Mouse (Mus musculus): ENCODE results near the gene Tomm40. TPM values are rescaled to one million over a fixed set of nuclear protein-coding genes. Genes with fewer than 3 reads are reported as not detected.
A peak's percentile ranks its signal among the peaks of the same experiment; 100 is the strongest.

Gene Tomm40
- polyA plus RNA-seq, 1 experiment from 2014 or later = 17.8 TPM

DNA sequence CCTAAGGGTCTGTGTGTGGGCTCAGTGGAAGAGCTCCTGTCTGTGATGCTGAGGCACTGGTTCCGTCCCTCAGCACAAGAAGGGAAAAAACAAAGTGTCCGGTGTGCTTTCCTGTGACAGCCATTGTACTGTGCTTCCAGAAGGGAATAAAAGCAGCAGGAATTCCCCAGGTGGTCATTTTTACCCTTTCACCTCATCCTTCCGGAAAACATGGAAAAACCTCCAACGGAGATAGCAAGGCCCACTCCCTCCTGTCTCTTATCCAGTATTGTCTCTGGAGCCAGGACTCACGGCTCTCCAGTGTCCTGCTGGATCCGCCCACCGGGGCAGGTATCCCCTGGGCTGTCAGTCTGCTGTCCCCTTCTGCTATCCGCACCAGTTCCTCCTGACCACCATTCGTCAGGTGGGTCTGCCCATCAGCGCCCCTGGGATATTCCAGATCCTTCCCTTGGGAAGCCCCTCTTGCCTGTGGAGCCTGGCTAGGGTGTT lies 19.0 kb upstream of the Tomm40 start:
- Histone ChIP-seq H3K27ac (no peak overlapping the region), H3K4me3 (ENCODE audit: inconsistent target) (no peak overlapping the region), H3K36me3 (ENCODE audit: inconsistent target) (no peaks in the 10 kb centered on the region), H3K79me2 (ENCODE audit: inconsistent target) (no peaks in the 10 kb centered on the region)
- WGBS (ENCODE audit: missing documents) = 90% methylated on average over 10 of the region's 10 CpGs

DNA sequence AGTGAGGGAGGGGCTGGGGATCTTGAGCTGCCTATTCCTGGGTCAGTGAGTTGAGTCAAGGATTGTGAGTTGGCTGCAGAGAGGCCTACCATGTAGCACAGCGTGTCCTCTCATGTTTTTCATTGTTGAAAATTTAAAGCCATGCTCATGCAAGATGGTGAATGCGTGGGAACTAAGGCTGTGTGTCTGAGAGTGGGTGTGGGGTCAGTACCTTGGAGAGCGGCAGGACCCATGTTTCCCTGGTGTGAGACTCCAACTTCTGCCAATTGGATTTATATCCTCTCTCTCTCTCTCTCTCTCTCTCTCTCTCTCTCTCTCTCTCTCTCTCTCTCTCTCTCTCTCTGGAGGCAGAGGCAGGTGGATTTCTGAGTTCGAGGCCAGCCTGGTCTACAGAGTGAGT lies 11.3 kb upstream of the Tomm40 start:
- Histone ChIP-seq H3K27ac (no peak overlapping the region), H3K36me3 (ENCODE audit: inconsistent target) (no peaks in the 10 kb centered on the region), H3K4me3 (ENCODE audit: inconsistent target) (no peak overlapping the region), H3K79me2 (ENCODE audit: inconsistent target) (no peaks in the 10 kb centered on the region)
- 90% methylated on average over 4 of the region's 4 CpGs for WGBS (ENCODE audit: missing documents)

DNA sequence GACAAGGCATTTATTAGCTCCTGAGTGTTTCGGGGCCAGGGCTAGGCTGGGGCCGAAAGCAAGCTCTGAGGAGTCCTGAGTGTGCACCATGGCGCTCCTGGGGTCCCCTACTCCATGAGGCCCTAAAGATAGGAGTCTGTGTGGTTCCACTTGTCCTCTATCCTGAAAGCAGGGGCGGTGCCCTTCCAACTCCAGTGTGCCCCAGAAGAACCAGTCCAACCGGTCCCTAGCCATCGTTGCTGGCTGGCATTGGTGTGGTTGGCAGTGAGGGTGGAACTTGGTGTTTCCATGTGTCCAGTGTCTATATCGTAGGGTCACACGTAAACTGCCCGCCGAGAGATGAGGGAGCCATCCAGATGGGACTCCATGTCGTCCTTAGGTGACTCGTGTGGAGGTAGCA lies 8.9 kb upstream of the Tomm40 start:
- 96% methylated on average over 12 of the region's 12 CpGs for WGBS (ENCODE audit: missing documents)
- H3K79me2 ChIP-seq (ENCODE audit: inconsistent target) = no peaks in the 10 kb centered on the region
- H3K27ac ChIP-seq = no peak overlapping the region
- H3K36me3 ChIP-seq (ENCODE audit: inconsistent target) = no peaks in the 10 kb centered on the region
- H3K4me3 ChIP-seq (ENCODE audit: inconsistent target) = no peak overlapping the region

DNA sequence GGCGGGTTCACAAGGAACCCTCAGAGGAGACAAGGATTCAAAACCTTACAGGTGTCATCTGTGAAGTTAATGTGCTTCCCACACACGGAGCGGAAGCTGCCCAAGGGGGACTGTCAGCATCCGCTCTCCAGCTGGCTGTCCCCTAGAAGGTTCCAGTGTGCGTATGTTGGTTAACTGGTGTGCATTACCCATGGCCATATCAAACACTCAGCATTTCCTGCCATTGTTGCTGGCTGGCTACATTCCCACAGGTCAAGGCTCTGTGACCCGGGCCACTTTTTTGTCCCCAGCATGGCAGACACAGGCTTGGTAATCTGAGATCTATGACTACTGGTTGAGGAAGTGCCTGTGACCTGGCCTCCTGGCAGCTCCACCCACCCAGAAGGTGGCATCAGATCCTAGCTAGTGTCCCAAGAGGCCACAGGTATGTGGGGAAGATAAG lies 7.5 kb upstream of the Tomm40 start:
- Histone ChIP-seq H3K36me3 (ENCODE audit: inconsistent target) (no peaks in the 10 kb centered on the region), H3K79me2 (ENCODE audit: inconsistent target) (no peaks in the 10 kb centered on the region), H3K27ac (no peak overlapping the region), H3K4me3 (ENCODE audit: inconsistent target) (no peak overlapping the region)
- WGBS (ENCODE audit: missing documents) = 73% methylated on average over 6 of the region's 6 CpGs

DNA sequence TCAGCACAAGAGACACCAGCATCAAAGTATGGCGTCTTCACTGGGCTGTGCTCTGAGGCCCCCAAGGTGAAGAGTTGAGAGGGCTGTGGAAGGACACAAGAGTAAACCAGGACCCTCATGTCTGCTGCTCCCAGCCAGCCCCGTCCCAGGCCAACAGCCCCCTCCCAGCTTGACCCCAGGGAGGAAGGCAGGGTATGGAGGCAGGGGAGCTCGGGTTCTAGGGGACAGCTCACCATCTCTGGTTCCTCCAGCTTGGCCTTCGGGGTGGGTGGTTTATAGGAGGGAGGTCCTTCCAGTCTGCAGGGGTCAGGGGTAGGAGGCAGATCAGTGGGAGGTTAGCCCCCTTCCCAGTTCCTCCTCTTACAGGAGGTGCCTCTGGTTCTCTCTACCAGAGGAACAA lies 4.0 kb upstream of the Tomm40 start:
- no peak overlapping the region for H3K27ac ChIP-seq
- no peaks in the 10 kb centered on the region for H3K36me3 ChIP-seq (ENCODE audit: inconsistent target)
- no peak overlapping the region for H3K4me3 ChIP-seq (ENCODE audit: inconsistent target)
- H3K79me2 ChIP-seq (ENCODE audit: inconsistent target) = peaks cover 6% of the 10 kb centered on the region
- WGBS (ENCODE audit: missing documents) = 87% methylated on average over 4 of the region's 4 CpGs

DNA sequence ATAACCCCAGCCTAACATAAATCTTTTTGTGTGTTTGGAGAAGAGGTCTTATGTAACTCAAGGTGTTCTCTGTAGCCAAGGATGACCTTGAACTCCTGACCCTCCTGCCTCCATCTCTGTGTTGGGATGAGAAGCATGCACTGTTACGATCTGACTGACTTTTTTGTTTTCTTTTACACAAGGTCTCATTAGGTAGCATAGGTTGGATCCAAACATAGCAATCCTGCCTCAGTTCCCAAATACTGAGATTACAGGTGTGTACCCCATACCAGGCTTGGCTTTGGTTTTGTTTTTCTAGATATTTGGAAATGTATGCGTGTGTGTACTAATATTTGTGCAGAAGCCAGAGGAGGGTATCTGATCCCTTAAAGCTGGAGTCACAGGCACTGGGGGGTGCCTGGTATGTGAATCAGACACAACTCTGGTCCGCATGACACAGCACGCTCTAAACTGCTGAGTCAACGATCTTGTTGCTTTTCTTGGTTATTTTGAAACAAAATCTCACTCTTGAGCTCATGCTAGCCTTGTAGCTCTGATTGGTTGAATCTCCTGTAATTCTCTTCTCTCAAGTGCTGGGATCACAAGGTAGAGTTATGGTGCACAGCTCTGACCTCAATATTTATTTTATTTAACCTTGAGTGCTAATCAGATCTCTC lies 3.2 kb upstream of the Tomm40 start:
- peaks cover 14% of the 10 kb centered on the region for H3K79me2 ChIP-seq (ENCODE audit: inconsistent target)
- 84% methylated on average over 5 of the region's 5 CpGs for whole genome bisulfite sequencing (ENCODE audit: missing documents)
- H3K36me3 ChIP-seq (ENCODE audit: inconsistent target) = no peaks in the 10 kb centered on the region
- no peak overlapping the region for H3K4me3 ChIP-seq (ENCODE audit: inconsistent target)
- H3K27ac ChIP-seq = no peak overlapping the region

DNA sequence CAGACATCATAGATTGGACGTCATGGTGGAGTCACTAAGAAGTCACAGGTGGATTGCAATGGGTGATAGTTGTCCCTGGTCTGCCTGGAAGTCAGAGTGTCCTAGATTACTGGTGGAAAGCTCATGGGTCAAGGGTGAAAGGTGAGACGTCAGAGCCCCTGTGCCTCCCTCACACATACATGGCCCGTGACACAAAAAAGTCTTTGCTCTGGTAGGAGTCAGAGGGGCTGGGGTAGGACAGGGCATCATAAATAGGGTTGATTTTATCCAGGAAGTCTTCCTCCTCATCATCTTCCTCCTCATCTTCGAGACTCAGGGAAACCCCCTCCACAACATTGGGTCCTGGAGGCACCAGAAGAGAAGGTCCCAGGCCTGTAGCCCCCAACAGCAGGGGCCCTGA lies 2.1 kb upstream of the Tomm40 start:
- Histone ChIP-seq H3K4me3 (ENCODE audit: inconsistent target) (no peak overlapping the region), H3K27ac (no peak overlapping the region), H3K79me2 (ENCODE audit: inconsistent target) (peaks cover 17% of the 10 kb centered on the region), H3K36me3 (ENCODE audit: inconsistent target) (peaks cover under 1% of the 10 kb centered on the region; the same call in 1 of the 2 replicates)
- 93% methylated on average over 4 of the region's 4 CpGs for WGBS (ENCODE audit: missing documents)

DNA sequence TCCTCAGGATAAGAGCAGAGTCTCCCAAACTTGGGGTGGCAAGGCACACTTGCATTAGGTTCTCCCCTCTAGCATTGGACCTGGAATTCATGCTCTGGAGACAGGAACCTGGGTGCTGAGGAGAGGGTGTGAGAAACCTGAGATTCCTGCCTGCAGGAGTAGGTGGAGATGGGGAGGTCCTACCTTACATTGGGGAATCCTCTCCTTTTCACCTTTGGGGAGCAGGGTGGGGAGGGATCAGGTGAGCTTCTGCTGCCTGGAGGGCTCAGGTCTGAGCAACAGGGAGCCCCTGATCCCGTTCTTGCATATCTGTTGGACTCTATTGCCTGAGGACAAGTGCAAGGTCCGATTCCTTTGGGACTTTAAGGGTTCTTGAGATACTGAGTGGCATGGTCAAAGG lies 1.6 kb upstream of the Tomm40 start:
- H3K36me3 ChIP-seq (ENCODE audit: inconsistent target) = peaks cover 5% of the 10 kb centered on the region; the same call in 1 of the 2 replicates
- WGBS (ENCODE audit: missing documents) = 95% methylated on average over 2 of the region's 2 CpGs
- peak overlapping the region; percentile 52; the same call in 1 of the 2 replicates for H3K27ac ChIP-seq
- H3K79me2 ChIP-seq (ENCODE audit: inconsistent target) = peaks cover 17% of the 10 kb centered on the region
- H3K4me3 ChIP-seq (ENCODE audit: inconsistent target) = no peak overlapping the region; the same call in 1 of the 2 replicates

DNA sequence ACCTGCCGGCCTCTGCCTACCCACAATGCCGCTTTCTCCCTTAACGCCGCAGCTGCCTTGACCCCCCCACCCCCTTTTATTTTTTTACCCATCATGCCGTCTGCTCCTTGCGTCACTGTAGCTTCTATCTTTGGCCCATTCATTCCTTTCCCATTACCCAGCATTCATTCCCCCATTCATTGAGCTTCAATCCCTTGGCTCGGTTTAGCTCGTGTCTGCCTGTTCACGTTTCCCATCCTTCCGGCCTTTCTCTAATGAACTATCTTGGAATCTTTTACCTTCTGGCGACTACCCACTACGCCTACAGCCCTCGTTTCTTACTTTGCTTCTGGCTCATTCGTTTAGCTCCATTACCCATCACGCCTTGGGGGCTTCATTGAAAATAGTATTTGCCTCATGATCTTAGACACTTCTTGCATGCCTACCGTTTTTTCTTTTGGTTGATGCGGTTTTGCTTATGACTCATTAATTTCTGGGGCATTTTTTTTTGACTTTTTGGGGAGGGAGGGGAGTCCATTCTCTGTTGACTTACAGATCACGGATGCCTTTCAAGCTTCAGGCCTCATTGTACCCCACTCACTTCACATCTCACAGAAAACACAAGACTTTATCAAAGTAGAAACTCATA lies 931 bp upstream of the Tomm40 start:
- Histone ChIP-seq H3K36me3 (ENCODE audit: inconsistent target) (peaks cover 11% of the 10 kb centered on the region; the same call in 1 of the 2 replicates), H3K4me3 (ENCODE audit: inconsistent target) (peak overlapping the region; percentile 42), H3K79me2 (ENCODE audit: inconsistent target) (peaks cover 17% of the 10 kb centered on the region), H3K27ac (peak overlapping the region; percentile 52)
- 3% methylated on average over 18 of the region's 18 CpGs for WGBS (ENCODE audit: missing documents)

DNA sequence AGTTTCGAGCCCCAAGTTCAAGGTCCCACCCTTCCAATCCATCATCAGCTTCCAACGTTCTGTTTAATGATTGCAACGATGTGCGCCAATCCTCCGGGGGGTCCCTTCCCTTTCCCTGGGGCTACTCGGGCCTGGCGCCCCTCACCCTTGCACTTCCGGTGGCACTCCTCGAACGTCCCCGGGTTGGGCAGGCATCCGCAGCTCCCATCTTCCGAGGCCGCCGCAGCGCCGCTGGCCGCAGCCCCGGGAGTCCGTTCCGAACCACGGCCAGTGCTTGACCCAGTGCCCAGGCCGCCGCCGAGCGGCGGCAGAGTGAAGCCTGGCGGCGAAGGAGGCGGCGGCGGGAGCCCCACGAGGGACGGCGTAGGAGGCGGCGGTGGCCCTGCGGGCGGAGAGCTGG lies 402 bp downstream of the Tomm40 start:
- under 1% methylated on average over 35 of the region's 39 CpGs for WGBS (ENCODE audit: missing documents)
- Histone ChIP-seq H3K4me3 (ENCODE audit: inconsistent target) (peak overlapping the region; percentile 68), H3K36me3 (ENCODE audit: inconsistent target) (peaks cover 21% of the 10 kb centered on the region; the same call in 1 of the 2 replicates), H3K79me2 (ENCODE audit: inconsistent target) (peaks cover 17% of the 10 kb centered on the region), H3K27ac (peak overlapping the region; percentile 17)

DNA sequence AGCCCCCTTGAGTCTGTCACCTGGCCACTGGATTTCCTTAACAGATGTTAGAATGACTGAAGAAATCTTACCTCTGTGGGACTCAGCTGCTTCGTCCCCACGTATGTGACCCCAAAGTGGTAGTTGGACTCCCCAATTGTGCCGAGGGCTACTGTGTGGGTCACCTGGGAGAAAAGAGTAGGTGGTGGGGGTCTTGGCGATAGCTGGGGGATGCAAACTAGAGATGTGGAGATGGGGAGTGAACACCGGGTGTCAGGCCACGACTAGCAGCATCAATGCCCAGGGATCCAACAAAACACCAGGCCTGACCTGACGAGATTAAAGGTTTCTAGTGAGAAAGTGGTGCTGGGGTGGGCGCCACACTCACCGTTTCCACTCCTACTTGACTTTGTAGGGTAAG lies 1.6 kb downstream of the Tomm40 start:
- WGBS (ENCODE audit: missing documents) = 89% methylated on average over 9 of the region's 9 CpGs
- H3K36me3 ChIP-seq (ENCODE audit: inconsistent target) = peaks cover 33% of the 10 kb centered on the region; the same call in 1 of the 2 replicates
- no peak overlapping the region for H3K4me3 ChIP-seq (ENCODE audit: inconsistent target)
- H3K27ac ChIP-seq = no peak overlapping the region
- peaks cover 17% of the 10 kb centered on the region for H3K79me2 ChIP-seq (ENCODE audit: inconsistent target)

DNA sequence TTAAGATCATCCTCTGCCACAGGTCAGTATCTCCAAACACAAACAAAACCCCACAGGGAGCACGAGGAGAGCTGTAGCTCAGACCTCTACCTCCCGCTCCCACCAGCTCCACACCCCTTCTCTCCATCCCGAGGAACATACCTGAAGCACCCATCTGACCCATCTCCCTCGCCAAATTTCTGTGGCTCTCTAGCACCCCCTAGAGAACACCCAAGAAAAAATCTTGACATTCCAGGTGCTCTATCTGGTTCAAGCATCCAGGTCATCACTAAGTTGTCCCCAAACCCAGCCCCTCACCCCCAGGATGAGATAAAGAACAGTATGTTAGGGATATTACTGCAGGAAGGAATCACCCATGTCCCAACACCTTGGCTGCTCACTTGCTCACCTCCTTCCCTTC lies 2.0 kb downstream of the Tomm40 start:
- Histone ChIP-seq H3K4me3 (ENCODE audit: inconsistent target) (no peak overlapping the region), H3K36me3 (ENCODE audit: inconsistent target) (peaks cover 34% of the 10 kb centered on the region; the same call in 1 of the 2 replicates), H3K79me2 (ENCODE audit: inconsistent target) (peaks cover 17% of the 10 kb centered on the region), H3K27ac (no peak overlapping the region)
- WGBS (ENCODE audit: missing documents) = 43% methylated on average over 4 of the region's 4 CpGs

DNA sequence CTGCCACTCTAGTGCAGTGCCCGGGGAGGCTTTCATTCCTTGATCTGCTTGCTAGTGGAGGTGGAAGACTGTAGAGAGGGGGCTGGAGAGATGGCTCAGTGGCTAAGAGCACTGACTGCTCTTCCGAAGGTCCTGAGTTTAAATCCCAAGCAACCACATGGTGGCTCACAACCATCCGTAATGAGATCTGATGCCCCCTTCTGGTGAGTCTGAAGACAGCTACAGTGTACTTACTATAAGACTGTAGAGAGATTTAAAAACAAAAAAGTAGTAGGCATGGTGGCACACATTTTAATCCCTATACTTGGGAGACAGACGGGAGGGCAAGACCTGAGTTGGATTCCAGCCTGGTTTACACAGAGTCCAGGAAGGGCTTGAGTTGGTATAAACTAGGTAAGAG lies 2.8 kb downstream of the Tomm40 start:
- 89% methylated on average over 4 of the region's 4 CpGs for WGBS (ENCODE audit: missing documents)
- H3K36me3 ChIP-seq (ENCODE audit: inconsistent target) = peaks cover 42% of the 10 kb centered on the region; the same call in 1 of the 2 replicates
- H3K79me2 ChIP-seq (ENCODE audit: inconsistent target) = peaks cover 17% of the 10 kb centered on the region
- H3K4me3 ChIP-seq (ENCODE audit: inconsistent target) = no peak overlapping the region
- no peak overlapping the region for H3K27ac ChIP-seq

DNA sequence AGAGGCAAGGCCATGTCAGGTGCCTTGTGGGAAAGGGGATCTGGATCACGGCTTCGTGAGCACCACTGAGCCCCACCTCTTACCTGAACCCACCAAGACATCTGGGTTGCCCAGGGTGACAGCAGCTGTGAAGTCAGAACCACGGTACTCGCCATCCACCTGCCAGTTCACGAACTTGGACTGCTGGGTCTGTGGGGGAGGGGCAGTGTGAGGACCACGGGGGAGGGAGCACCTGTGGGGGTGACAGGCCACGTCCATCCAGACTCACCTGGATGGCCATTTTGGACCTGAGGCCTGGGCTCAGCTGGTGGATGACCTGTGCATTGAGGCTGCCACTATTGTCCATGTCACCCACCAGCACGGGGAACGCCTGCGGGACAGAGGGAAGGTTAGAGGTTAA lies 4.6 kb downstream of the Tomm40 start:
- WGBS (ENCODE audit: missing documents) = 97% methylated on average over 10 of the region's 10 CpGs
- Histone ChIP-seq H3K27ac (no peak overlapping the region), H3K79me2 (ENCODE audit: inconsistent target) (peaks cover 17% of the 10 kb centered on the region), H3K4me3 (ENCODE audit: inconsistent target) (no peak overlapping the region), H3K36me3 (ENCODE audit: inconsistent target) (peaks cover 46% of the 10 kb centered on the region; the same call in 1 of the 2 replicates)

DNA sequence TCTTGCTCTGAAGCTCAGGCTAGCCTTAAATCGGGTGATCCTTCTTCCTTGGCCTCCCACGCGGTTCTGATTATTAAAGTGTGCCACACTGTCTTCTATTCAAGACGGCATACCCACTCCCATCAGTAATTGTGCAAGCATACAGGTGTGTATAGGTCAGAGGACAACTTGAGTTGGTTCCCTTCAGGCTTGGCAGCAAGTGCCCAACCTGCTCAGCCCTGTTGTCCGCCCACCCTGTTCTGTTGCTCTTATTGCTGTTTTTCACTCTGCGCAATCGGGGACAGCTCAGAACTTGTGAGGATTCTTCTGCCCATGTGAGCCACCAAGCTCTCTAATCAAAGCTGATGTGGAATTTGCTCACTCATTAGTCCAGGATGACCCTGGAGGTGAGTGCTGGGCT lies 10.0 kb downstream of the Tomm40 start:
- Histone ChIP-seq H3K79me2 (ENCODE audit: inconsistent target) (no peaks in the 10 kb centered on the region; the same call in 1 of the 2 replicates), H3K27ac (no peak overlapping the region), H3K4me3 (ENCODE audit: inconsistent target) (no peak overlapping the region), H3K36me3 (ENCODE audit: inconsistent target) (peaks cover 28% of the 10 kb centered on the region; the same call in 1 of the 2 replicates)
- WGBS (ENCODE audit: missing documents) = 96% methylated on average over 7 of the region's 7 CpGs
